Mouse (Mus musculus) testis, postnatal 14 days (tissue): Measurements from ENCODE around the gene Gm20547.
A peak's percentile ranks its signal among the peaks of the same experiment; 100 is the strongest.
"Not testable (repeated sequence)": the region's sequence is repeated elsewhere in the genome, so short reads cannot be mapped to it uniquely, and the experiment has no call there.

Experiments used
- DNase-seq: peaks from one replicate; pipeline ENCODE4 v3.0.0; 2021; ENCODE audit warnings: low spot score

Gene Gm20547

GRCm38 (mm10) chr17:34881683-34882310 lies at the start of gene Gm20547:
Gene Gm20547 (minus strand): TSS chr17:34882042.
- DNase-seq: no peak

- peak; percentile 93 for DNase-seq
These were observed 49.4 kb upstream of the Gm20547 start, which contains the start of gene Neu1 for GRCm38 (mm10) chr17:34931061-34931734. Gene Neu1 (plus strand): TSS chr17:34931253.

- DNase-seq: no peak
These were observed 47.0 kb upstream of the Gm20547 start for GRCm38 (mm10) chr17:34928841-34929240.

GRCm38 (mm10) chr17:34927306-34928019 lies 45.6 kb upstream of the Gm20547 start:
- no peak for DNase-seq

GRCm38 (mm10) chr17:34924258-34924657 lies 42.4 kb upstream of the Gm20547 start:
- DNase-seq: no peak

GRCm38 (mm10) chr17:34922939-34923338 lies 41.1 kb upstream of the Gm20547 start:
- no peak for DNase-seq

- DNase-seq: no peak
These were observed 35.3 kb upstream of the Gm20547 start for GRCm38 (mm10) chr17:34917188-34917587.

GRCm38 (mm10) chr17:34916316-34916715 lies 34.5 kb upstream of the Gm20547 start:
- no peak for DNase-seq

GRCm38 (mm10) chr17:34915410-34915831 lies 33.6 kb upstream of the Gm20547 start:
- DNase-seq: no peak

- DNase-seq: no peak
These were observed 32.3 kb upstream of the Gm20547 start, which contains the start of gene Slc44a4 for GRCm38 (mm10) chr17:34913930-34914665. Gene Slc44a4 (plus strand): TSS chr17:34914466.

GRCm38 (mm10) chr17:34911945-34912351 lies 30.1 kb upstream of the Gm20547 start:
- DNase-seq: peak; percentile 68

GRCm38 (mm10) chr17:34910982-34911381 lies 29.1 kb upstream of the Gm20547 start:
- DNase-seq: no peak

- no peak for DNase-seq
These were observed 21.1 kb upstream of the Gm20547 start for GRCm38 (mm10) chr17:34902895-34903294.

GRCm38 (mm10) chr17:34901948-34902347 lies 20.1 kb upstream of the Gm20547 start:
- DNase-seq: not testable (repeated sequence)

- DNase-seq: not testable (repeated sequence)
These were observed 19.0 kb upstream of the Gm20547 start for GRCm38 (mm10) chr17:34900826-34901225.

GRCm38 (mm10) chr17:34899890-34900243 lies 18.0 kb upstream of the Gm20547 start:
- DNase-seq: no peak

- peak; percentile 67 for DNase-seq
These were observed 17.4 kb upstream of the Gm20547 start for GRCm38 (mm10) chr17:34899053-34899889.

- DNase-seq: no peak
These were observed 16.8 kb upstream of the Gm20547 start for GRCm38 (mm10) chr17:34898706-34899052.

GRCm38 (mm10) chr17:34898160-34898586 lies 16.3 kb upstream of the Gm20547 start, which contains the start of the genes C2 and Ehmt2:
Gene C2 (minus strand): TSS chr17:34898265.
Gene Ehmt2 (plus strand): TSS chr17:34898469.
- DNase-seq: peak; percentile 83

GRCm38 (mm10) chr17:34897373-34898159 lies 15.7 kb upstream of the Gm20547 start:
- no peak for DNase-seq
